Mouse (Mus musculus) ovary, postnatal 10 days (tissue): ENCODE measurements around the gene 9230104L09Rik.

Experiments used
- DNase-seq: peaks from one replicate; pipeline ENCODE4 v3.0.0; 2022; ENCODE audit warnings: low spot score

The 9230104L09Rik gene

GRCm38 (mm10) chr2:148856630-148857400, 8.0 kb downstream of the 9230104L09Rik start:
- no peak for DNase-seq

GRCm38 (mm10) chr2:148851116-148851906, 13.5 kb downstream of the 9230104L09Rik start:
- peak; percentile 38 for DNase-seq

DNA sequence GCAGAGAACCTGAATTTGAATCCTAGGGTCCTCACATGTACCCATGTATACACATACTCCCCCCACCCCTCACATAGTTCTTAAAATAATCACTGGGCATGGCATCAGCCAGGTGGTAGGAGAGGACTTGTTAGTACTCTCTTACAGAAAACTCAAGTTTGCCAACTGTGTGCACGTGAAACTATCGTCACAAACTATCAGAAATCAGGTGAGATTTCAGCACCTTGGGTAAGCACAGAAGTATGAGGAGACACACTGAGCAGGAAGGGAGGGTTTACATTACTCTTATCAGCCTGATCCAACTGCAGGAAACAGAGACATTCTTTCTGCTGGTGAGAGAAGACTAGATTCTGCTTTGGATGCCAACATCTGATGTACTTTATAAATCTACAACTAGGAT, 25.6 kb downstream of the 9230104L09Rik start:
- no peak for DNase-seq

DNA sequence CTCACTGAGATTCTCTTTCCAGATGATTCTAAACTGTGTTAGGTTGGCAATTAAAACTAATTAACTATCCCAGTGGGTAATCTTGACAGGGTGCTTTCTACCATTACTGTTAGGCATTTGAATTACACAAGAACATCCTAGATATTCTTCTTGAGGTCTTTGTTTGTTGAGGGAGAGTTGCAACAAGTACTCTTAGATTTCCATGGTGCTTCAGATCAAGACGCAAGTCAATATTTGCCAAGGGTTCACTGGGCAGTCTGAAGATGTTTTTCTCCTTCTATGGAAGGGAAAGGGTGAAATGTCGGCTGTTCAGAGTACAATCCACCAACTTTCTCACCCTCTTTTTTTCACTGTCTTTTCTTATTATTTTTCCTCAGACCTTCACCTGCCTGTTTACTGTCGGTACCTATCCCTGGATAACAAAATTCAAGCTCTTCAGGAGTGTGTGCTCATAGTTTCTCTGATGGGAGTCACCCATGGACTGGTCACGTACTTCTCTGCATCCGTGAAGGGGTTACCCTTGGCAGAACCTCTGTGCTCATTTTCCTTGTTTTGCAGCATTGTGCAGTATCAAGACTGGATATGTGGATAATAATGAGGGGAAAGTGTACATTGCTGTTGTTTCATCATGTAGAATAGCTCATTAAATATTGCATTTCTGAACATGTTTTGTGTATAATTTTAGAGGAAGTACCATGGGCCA, 26.6 kb downstream of the 9230104L09Rik start:
- DNase-seq, result no peak

GRCm38 (mm10) chr2:148834912-148835311, 29.9 kb downstream of the 9230104L09Rik start, which contains the start of gene Cst9:
Cst9 (plus strand) TSS chr2:148835147.
- no peak for DNase-seq

GRCm38 (mm10) chr2:148825986-148826385, 38.9 kb downstream of the 9230104L09Rik start:
- no peak for DNase-seq

- DNase-seq, result no peak
Observed at GRCm38 (mm10) chr2:148819909-148820308, 44.9 kb downstream of the 9230104L09Rik start, which contains the start of gene Cst13. Cst13 (plus strand) TSS chr2:148820081.

DNA sequence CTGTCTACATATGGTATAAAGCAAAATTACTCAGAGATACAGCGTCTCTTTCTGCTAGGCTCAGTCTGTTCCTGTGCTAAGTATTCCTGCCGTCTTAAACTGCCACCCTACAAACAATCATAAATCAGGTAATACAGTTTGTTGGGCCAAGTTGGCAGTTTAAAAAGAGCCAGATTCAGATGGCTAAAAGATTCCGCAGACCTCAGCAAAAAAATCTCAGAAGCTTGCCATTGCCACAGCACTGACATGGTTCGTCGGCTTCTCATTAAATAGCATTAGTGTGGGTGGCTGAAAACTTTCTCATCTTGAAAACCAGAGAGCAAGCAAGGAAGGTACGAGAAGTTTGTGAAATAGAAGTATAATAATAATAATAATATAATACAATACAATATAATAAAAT, 58.1 kb downstream of the 9230104L09Rik start:
- DNase-seq, result no peak

DNA sequence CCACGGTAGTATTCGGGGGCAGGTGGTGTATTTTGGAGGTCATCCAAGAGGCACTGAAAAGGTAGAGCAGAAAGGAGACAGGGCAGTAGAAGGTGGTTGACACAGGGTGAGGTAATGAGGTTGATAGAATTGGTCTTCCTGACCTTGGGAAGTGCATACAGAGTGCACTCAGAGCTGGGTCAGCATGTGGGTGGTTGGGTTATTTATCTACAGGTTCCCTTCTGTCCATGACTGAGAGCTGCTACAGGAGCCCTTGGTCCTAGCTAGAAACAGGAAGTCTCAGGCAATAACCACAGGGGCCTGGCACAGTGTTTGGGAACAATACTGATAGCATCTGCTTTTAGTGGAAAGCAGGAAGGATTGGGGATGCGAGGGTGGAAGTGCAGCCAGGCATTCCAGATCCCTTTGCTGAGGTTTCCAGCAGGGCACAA, 63.3 kb downstream of the 9230104L09Rik start:
- no peak for DNase-seq

DNA sequence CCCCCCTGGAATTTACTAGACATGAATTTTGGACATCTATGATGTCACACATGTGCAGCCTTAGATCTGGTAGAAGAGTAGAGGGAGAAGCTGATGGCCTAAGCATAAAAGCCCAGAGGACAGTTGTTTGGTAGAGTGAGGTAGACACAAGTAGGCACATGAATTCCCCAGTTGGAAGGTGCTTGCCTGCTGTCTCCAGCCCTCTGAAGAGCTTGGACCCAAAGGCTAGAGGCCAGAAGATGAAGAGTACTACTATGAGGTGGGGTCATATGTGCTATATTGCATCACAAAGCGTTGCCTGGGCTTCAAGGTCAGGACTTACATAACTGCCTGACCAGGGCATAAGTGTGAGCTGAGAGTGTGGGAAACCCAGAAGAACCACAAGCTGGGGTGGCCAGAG, 66.4 kb downstream of the 9230104L09Rik start, which contains the start of gene Cst8:
Cst8 (plus strand) TSS at position 301 of the 400 bp plus-strand sequence.
- no peak for DNase-seq
